Mouse (Mus musculus) embryonic fibroblast, embryonic 13.5 days (primary cell): ENCODE results near the gene Gm49322. TPM values are rescaled to one million over a fixed set of nuclear protein-coding genes. Genes with fewer than 3 reads are reported as not detected.

Experiments
- H3K27ac ChIP-seq: 2 replicates; pipeline ENCODE4 v1.5.1; 2012; ENCODE audit warnings: low read length, control low read depth, inconsistent platforms; ENCODE audit not compliant: insufficient read depth
- H3K4me1 ChIP-seq: 2 replicates; pipeline ENCODE4 v1.6.1; 2011; ENCODE audit warnings: low read length; ENCODE audit not compliant: control insufficient read depth, insufficient read depth
- H3K4me3 ChIP-seq: 2 replicates; pipeline ENCODE4 v1.5.1; 2011; ENCODE audit warnings: mild to moderate bottlenecking, control low read depth, low read length; ENCODE audit not compliant: insufficient read depth
- CTCF ChIP-seq: IDR thresholded peaks from 2 replicates; pipeline ENCODE4 v1.5.1; 2011; ENCODE audit warnings: mild to moderate bottlenecking, control low read depth, low read length, moderate library complexity, borderline replicate concordance; ENCODE audit not compliant: insufficient read depth
- POLR2A ChIP-seq: IDR thresholded peaks from 2 replicates; pipeline ENCODE4 v1.6.1; 2011; ENCODE audit warnings: low read depth, mild to moderate bottlenecking, control low read depth, low read length, moderate library complexity
- polyA plus RNA-seq: library from polyadenylated mRNA; stranded (reverse); fragments of >200 nt; gene quantifications from 2 replicates; pipeline ENCODE4 v1.2.4, GENCODE M21; 2011; ENCODE audit warnings: low read depth; ENCODE audit not compliant: missing spikeins, insufficient read length

The Gm49322 gene
- polyA plus RNA-seq, 1 experiment, result 0.91 TPM

- no peak overlapping the region for H3K27ac ChIP-seq
- H3K4me3 ChIP-seq, result no peak overlapping the region
- H3K4me1 ChIP-seq, result 0 out of 2 replicates have a peak, but pooled peaks cover 3% of the 10 kb centered on the region
- no peak for TF ChIP-seq POLR2A
- TF ChIP-seq CTCF, result no peak
Observed at GRCm38 (mm10) chr10:80663485-80664196, 57.8 kb downstream of the Gm49322 start.

GRCm38 (mm10) chr10:80664197-80665015 lies 58.6 kb downstream of the Gm49322 start:
- H3K4me3 ChIP-seq, result no peak overlapping the region
- TF ChIP-seq POLR2A, result no peak
- no peak for TF ChIP-seq CTCF
- 0 out of 2 replicates have a peak, but pooled peaks cover 3% of the 10 kb centered on the region for H3K4me1 ChIP-seq
- peak overlapping the region; percentile 54 for H3K27ac ChIP-seq

GRCm38 (mm10) chr10:80665016-80665380 lies 59.2 kb downstream of the Gm49322 start:
- Histone ChIP-seq H3K27ac (peak overlapping the region; percentile 55), H3K4me1 (0 out of 2 replicates have a peak, but pooled peaks cover 3% of the 10 kb centered on the region), H3K4me3 (no peak overlapping the region)
- no peak for TF ChIP-seq CTCF
- TF ChIP-seq POLR2A, result no peak

Other genes with a start within 250 kb of the Gm49322 start
- not detected in 2 replicates for gene Plk5, start 249.6 kb upstream of the Gm49322 start, polyA plus RNA-seq
- 39.1 and 40.4 TPM in 2 replicates for gene Mex3d, start 218.4 kb upstream of the Gm49322 start, polyA plus RNA-seq
- 83.3 and 99.1 TPM in 2 replicates for gene Mbd3, start 206.5 kb upstream of the Gm49322 start, polyA plus RNA-seq
- gene Uqcr11, start 199.2 kb upstream of the Gm49322 start, polyA plus RNA-seq, result 182 and 231 TPM in 2 replicates
- gene Tcf3, start 172.4 kb upstream of the Gm49322 start, polyA plus RNA-seq, result 64.8 and 72.9 TPM in 2 replicates
- gene Onecut3, start 111.2 kb upstream of the Gm49322 start, polyA plus RNA-seq, result not detected in 2 replicates
- gene Atp8b3, start 66.9 kb upstream of the Gm49322 start, polyA plus RNA-seq, result not detected in 2 replicates
- gene Rexo1, start 44.5 kb upstream of the Gm49322 start, polyA plus RNA-seq, result 19.4 and 21.9 TPM in 2 replicates
- gene Klf16, start 28.7 kb upstream of the Gm49322 start, polyA plus RNA-seq, result 15.5 and 15.9 TPM in 2 replicates
- 42.1 and 58.7 TPM in 2 replicates for gene Abhd17a, start 15.7 kb upstream of the Gm49322 start, polyA plus RNA-seq
- gene Scamp4, start 3.1 kb upstream of the Gm49322 start, polyA plus RNA-seq, result 57.3 and 62.2 TPM in 2 replicates
- gene Adat3, start 3.1 kb upstream of the Gm49322 start, polyA plus RNA-seq, result 1.4 and 2.9 TPM in 2 replicates
- gene Csnk1g2, start 16.8 kb downstream of the Gm49322 start, polyA plus RNA-seq, result 92.4 and 105 TPM in 2 replicates
- 21.2 and 22.1 TPM in 2 replicates for gene Btbd2, start 51.0 kb downstream of the Gm49322 start, polyA plus RNA-seq
- gene Mknk2, start 72.1 kb downstream of the Gm49322 start, polyA plus RNA-seq, result 32.8 and 39.8 TPM in 2 replicates
- 40.9 and 56.0 TPM in 2 replicates for gene Mob3a, start 96.0 kb downstream of the Gm49322 start, polyA plus RNA-seq
- 24.6 and 38.5 TPM in 2 replicates for gene Izumo4, start 96.2 kb downstream of the Gm49322 start, polyA plus RNA-seq
- 116 and 155 TPM in 2 replicates for gene Ap3d1, start 136.2 kb downstream of the Gm49322 start, polyA plus RNA-seq
- gene Dot1l, start 149.2 kb downstream of the Gm49322 start, polyA plus RNA-seq, result 22.3 and 22.4 TPM in 2 replicates
- 48.0 and 49.3 TPM in 2 replicates for gene Sf3a2, start 192.2 kb downstream of the Gm49322 start, polyA plus RNA-seq
- gene Plekhj1, start 192.6 kb downstream of the Gm49322 start, polyA plus RNA-seq, result 59.1 and 59.9 TPM in 2 replicates
- gene Amh, start 199.2 kb downstream of the Gm49322 start, polyA plus RNA-seq, result not detected in 2 replicates
- gene Jsrp1, start 207.5 kb downstream of the Gm49322 start, polyA plus RNA-seq, result 0.70 TPM in 1 of 2 replicates, not detected in the other
- 331 and 347 TPM in 2 replicates for gene Oaz1, start 220.6 kb downstream of the Gm49322 start, polyA plus RNA-seq
- 0.19 TPM in 1 of 2 replicates, not detected in the other for gene Lingo3, start 238.0 kb downstream of the Gm49322 start, polyA plus RNA-seq
- 75.6 and 106 TPM in 2 replicates for gene Lsm7, start 249.2 kb downstream of the Gm49322 start, polyA plus RNA-seq
- gene Sppl2b, start 249.3 kb downstream of the Gm49322 start, polyA plus RNA-seq, result 23.8 and 30.9 TPM in 2 replicates